Mouse (Mus musculus) midbrain, postnatal 0 days (tissue): Measurements from ENCODE around the gene Cntfr. TPM values are rescaled to one million over a fixed set of nuclear protein-coding genes. Genes with fewer than 3 reads are reported as not detected.

Experiments used
- ATAC-seq: fragments of 200-750 bp; cut with Nextera tagmentation; 2 replicates; pipeline ENCODE4 v1.8.0; 2017; ENCODE audit warnings: moderate number of reproducible peaks, mild to moderate bottlenecking, moderate TSS enrichment, moderate library complexity; ENCODE audit not compliant: low FRiP score
- DNase-seq: peaks from one replicate; pipeline ENCODE4 v3.0.0-alpha.2; 2015; ENCODE audit warnings: low spot score
- H3K27ac ChIP-seq: fragments of 300-500 bp; sonication (generic); 2 replicates; pipeline ENCODE4 v1.5.1; 2014; ENCODE audit warnings: low read depth, mild to moderate bottlenecking, low read length, mixed read lengths
- H3K27me3 ChIP-seq: fragments of 300-500 bp; sonication (generic); 2 replicates; pipeline ENCODE4 v1.6.1; 2014; ENCODE audit warnings: low read length, control low read depth, mixed read lengths; ENCODE audit not compliant: insufficient read depth
- H3K36me3 ChIP-seq: fragments of 300-500 bp; sonication (generic); 2 replicates; pipeline ENCODE4 v1.6.1; 2014; ENCODE audit warnings: low read length, control low read depth, mixed read lengths; ENCODE audit not compliant: insufficient read depth
- H3K4me1 ChIP-seq: fragments of 300-500 bp; sonication (generic); 2 replicates; pipeline ENCODE4 v1.6.1; 2014; ENCODE audit warnings: mild to moderate bottlenecking, control low read depth, antibody characterized with exemption, low read length, mixed read lengths; ENCODE audit not compliant: insufficient read depth
- H3K4me2 ChIP-seq: fragments of 300-500 bp; sonication (generic); 2 replicates; pipeline ENCODE4 v1.6.1; 2014; ENCODE audit warnings: low read depth, mild to moderate bottlenecking, low read length, mixed read lengths; ENCODE audit not compliant: poor library complexity, severe bottlenecking
- H3K4me3 ChIP-seq: fragments of 300-500 bp; sonication (generic); 2 replicates; pipeline ENCODE4 v1.5.1; 2014; ENCODE audit warnings: low read depth, mild to moderate bottlenecking, low read length, moderate library complexity
- H3K9ac ChIP-seq: fragments of 300-500 bp; sonication (generic); replicated peaks from 2 replicates; pipeline ENCODE4 v1.6.1; 2014; ENCODE audit warnings: mild to moderate bottlenecking, low read length, moderate library complexity, mixed read lengths; ENCODE audit not compliant: poor library complexity, severe bottlenecking
- H3K9me3 ChIP-seq: fragments of 300-500 bp; sonication (generic); 2 replicates; pipeline ENCODE4 v1.6.1; 2016; ENCODE audit warnings: low read length, control low read depth
- CTCF ChIP-seq: IDR thresholded peaks from 2 replicates; pipeline ENCODE4 v1.5.1; 2016; ENCODE audit warnings: antibody characterized with exemption, mild to moderate bottlenecking
- WGBS: fragments of 180-500 bp; shearing (Covaris S2); extraction: QIAGEN DNeasy Blood & Tissue Kit; methylation state at CpG from one replicate; pipeline ENCODE4 v1.1.7; 2014; 5-methylcytosine and 5-hydroxymethylcytosine counted together
- polyA plus RNA-seq: library from polyadenylated mRNA; unstranded; fragments of >200 nt; fragmentation: Nextera tagmentation; extraction: Ambion mirVana; gene quantifications from 2 replicates; pipeline ENCODE4 v1.2.1, GENCODE M21; 2015
- total RNA-seq: library from RNA; depleted of rRNA; stranded (reverse); fragments of >200 nt; gene quantifications from 2 replicates; pipeline ENCODE4 v1.2.3, GENCODE M21; 2014

The Cntfr gene
- total and polyA plus RNA-seq, 2 experiments from 2014 or later: 20.1 to 69.2 TPM

DNA sequence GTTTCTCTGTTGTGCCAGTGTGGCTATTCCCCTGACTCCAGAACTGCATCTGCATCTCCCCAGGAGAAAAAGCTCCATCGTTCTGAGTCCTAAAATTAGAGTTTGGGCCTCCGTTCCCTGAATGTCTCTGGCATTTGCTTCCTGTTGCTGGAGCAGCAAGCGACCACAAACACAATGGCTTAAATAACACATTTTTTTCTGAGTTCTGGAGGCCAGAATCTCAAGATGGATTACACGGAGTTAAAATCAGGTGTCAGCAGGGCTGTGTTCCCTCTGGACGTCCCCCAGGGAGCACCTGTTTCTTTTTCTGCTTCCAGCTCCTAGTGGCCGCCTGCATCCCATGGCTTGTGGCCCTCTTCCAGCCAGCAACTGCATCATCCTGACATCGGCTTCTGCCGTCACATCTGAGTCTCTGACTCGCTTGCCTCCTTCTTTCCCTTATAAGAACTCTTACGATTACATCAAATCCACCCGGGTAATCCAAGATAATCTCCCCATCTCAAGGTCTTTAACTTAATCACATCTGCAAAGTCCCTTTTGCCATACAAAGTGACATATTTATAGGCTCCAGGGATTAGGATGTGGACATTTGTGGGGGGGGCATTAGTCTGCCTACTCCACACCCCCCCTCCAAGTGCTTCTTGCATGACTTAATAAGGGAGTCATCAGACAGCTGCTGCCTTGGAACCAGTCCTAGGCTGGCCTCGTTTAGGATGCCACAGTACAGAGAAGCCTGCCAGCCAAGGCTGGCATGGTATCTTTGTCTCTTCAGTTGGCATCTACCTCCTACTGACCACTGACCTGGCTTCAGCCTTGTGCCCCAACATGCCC lies 77.8 kb downstream of the Cntfr start:
- H3K4me2 ChIP-seq: no peak overlapping the region
- H3K27ac ChIP-seq: no peak overlapping the region
- 34% methylated on average over 12 of the region's 12 CpGs for WGBS

DNA sequence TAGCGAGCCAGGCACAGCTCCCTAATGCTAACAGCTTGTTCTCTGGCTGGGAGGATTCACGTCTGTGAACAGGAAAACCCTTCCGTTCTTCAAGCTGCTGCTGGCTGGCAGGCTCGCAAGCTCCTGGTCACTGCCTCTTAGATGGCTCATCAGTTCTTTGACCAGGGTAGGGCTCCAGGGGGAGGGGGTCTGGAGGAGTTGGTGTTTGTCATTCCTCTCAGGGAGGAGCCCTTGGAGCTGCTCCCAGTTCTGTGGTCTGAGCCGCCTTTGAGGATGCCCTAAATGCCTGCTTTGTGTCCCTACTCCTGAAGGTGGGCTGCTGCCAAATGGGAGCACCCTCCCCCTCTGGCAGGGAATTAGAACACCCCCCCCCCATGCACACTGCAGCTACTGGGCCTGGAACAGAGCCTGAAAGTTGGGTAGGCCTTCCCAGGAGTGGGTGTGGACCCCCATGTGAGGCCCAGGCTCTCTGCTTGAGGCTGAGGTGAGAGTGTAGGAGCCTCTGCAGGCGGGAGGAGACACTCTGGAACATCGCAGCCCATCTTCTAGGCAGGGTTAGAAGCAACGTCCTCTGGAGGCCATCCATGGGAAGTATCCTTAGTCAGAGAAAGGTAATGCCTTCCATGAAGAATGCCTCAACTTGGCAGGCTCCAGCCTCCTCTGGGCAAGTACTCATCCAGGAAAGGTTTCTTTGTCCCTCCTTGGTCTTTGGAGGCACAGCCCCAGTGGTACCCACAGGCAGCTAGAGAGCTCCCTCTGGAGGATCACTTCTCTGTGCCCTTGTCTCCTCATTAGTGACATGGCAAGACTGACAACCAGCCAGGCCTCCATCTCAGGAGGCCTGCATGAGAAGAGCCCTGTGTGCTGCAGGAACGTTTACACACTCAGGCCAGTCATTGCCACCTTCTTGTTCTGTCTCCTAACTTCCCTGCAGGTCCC lies 81.0 kb downstream of the Cntfr start:
- peaks cover 2% of the 10 kb centered on the region; the same call in 1 of the 2 replicates for H3K4me1 ChIP-seq
- no peak overlapping the region for H3K27ac ChIP-seq
- TF ChIP-seq CTCF: peak; percentile 34; the same call in 1 of the 2 replicates
- no peak overlapping the region for H3K4me3 ChIP-seq
- ATAC-seq (peak; percentile 86), DNase-seq (peak; percentile 94)
- WGBS: 59% methylated on average over 9 of the region's 9 CpGs
- H3K27me3 ChIP-seq: no peaks in the 10 kb centered on the region
- H3K9me3 ChIP-seq: no peaks in the 10 kb centered on the region
- no peak overlapping the region for H3K4me2 ChIP-seq
- H3K36me3 ChIP-seq: no peaks in the 10 kb centered on the region
- H3K9ac ChIP-seq: 0 out of 2 replicates have a peak overlapping the region, but pooled peaks have one; percentile 8

More for the DNA sequence above, 77.8 kb downstream of the Cntfr start:
- Histone ChIP-seq H3K4me1 (no peaks in the 10 kb centered on the region; the same call in 1 of the 2 replicates), H3K9ac (no peak overlapping the region), H3K36me3 (no peaks in the 10 kb centered on the region), H3K27me3 (no peaks in the 10 kb centered on the region), H3K4me3 (no peak overlapping the region), H3K9me3 (no peaks in the 10 kb centered on the region)
- peak; percentile 87 for DNase-seq
- no peak for TF ChIP-seq CTCF
- no peak for ATAC-seq

DNA sequence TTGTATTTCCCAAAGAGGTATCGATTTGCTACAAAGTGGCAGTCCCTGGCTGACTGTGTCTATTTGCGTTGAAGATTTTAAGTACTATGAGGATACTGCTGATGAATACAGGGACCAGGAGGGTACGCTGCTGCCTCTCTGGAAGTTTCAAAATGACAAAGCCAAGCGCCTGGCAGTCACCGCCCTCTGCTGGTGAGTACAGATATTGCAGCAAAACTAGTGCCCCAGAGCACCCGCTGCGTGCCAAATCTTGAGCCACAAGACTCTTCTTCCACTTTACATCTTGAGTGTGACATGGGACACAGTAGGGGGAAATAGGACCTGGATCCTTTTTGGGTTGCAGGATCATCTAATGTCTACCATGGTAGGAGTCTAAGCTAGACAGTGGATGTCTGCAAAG lies 82.7 kb downstream of the Cntfr start:
- 4% methylated on average over 7 of the region's 7 CpGs for WGBS
- TF ChIP-seq CTCF: peak; percentile 100
- no peak for ATAC-seq
- H3K36me3 ChIP-seq: no peaks in the 10 kb centered on the region
- no peak overlapping the region for H3K4me3 ChIP-seq
- peaks cover 2% of the 10 kb centered on the region; the same call in 1 of the 2 replicates for H3K4me1 ChIP-seq
- peak; percentile 91 for DNase-seq
- H3K9ac ChIP-seq: no peak overlapping the region
- H3K27ac ChIP-seq: no peak overlapping the region
- H3K27me3 ChIP-seq: no peaks in the 10 kb centered on the region
- no peak overlapping the region for H3K4me2 ChIP-seq
- no peaks in the 10 kb centered on the region for H3K9me3 ChIP-seq

DNA sequence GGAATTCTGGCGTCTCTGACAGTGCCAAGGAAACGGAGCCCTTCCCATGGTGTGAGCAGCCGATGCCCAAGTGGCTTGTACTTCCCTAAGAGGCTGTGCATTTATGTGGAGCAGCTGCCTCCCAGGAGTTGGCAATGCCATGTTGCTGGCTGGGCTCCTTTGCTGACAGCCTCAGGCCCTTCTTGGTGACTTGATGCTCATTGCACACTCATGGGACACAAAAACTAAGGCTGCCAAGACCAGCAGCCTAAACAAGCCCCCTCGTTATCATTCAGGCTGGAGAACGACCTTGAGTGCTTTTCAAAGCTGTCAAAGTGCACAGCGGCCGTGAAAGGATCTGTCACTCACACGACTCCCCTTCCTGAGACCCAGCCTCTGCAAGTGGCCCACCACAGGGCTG lies 84.7 kb downstream of the Cntfr start:
- Histone ChIP-seq H3K9me3 (no peaks in the 10 kb centered on the region), H3K9ac (no peak overlapping the region), H3K36me3 (no peaks in the 10 kb centered on the region), H3K4me2 (no peak overlapping the region), H3K4me1 (0 out of 2 replicates have a peak, but pooled peaks cover 2% of the 10 kb centered on the region), H3K4me3 (no peak overlapping the region), H3K27me3 (no peaks in the 10 kb centered on the region), H3K27ac (no peak overlapping the region)
- 17% methylated on average over 8 of the region's 8 CpGs for WGBS
- no peak for TF ChIP-seq CTCF
- peak; percentile 95 for DNase-seq
- peak; percentile 48; the same call in 1 of the 2 replicates for ATAC-seq

DNA sequence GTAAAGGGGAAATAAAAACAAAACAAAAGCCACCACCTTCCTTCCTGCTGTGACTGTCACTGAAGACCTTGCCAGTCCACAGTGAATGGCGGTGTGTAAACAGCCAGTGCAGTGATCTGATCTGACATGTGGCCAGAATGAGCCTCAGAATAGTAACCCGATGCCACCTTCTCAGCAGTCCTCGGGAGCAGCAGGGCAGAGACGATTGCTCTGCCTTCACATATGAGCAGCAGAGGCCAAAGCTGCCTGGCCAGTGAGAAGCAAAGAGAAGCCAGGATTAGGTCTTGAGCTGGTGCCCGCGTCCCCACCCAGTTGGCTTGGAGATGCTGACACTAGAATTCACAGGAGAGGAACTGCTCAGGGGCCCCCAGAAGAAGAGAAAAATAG lies 86.3 kb downstream of the Cntfr start:
- no peak overlapping the region for H3K4me3 ChIP-seq
- no peaks in the 10 kb centered on the region for H3K9me3 ChIP-seq
- no peak overlapping the region for H3K27ac ChIP-seq
- H3K27me3 ChIP-seq: no peaks in the 10 kb centered on the region
- 32% methylated on average over 6 of the region's 6 CpGs for WGBS
- peak; percentile 60 for DNase-seq
- TF ChIP-seq CTCF: no peak
- H3K4me1 ChIP-seq: 0 out of 2 replicates have a peak, but pooled peaks cover 2% of the 10 kb centered on the region
- no peak overlapping the region for H3K9ac ChIP-seq
- H3K36me3 ChIP-seq: no peaks in the 10 kb centered on the region
- H3K4me2 ChIP-seq: no peak overlapping the region
- ATAC-seq: no peak
